Mouse (Mus musculus) mouse embryonic stem cell (cell line): ENCODE results near the gene Mtrex.

Experiments used
- in situ Hi-C, 2 experiments: fragments of 300-500 bp; cut with MboI; formaldehyde crosslinking; loops; 1 replicate in 1 of 2; 3 replicates in 1 of 2; pipeline ENCODE4 v1.14.3; 2019 to 2020; ENCODE audit warnings: low sequenced_read_pairs in 2 of 2, low pct_unique_long_range_greater_than_20kb in 1 of 2, mixed read lengths in 1 of 2; ENCODE audit not compliant: unreplicated experiment in 1 of 2

Gene Mtrex

GRCm38 (mm10) chr13:112837621-112838155 is 89.5 kb downstream of the Mtrex start:
- in situ Hi-C loops: no loop called here

- in situ Hi-C loops: no loop called here
Observed at GRCm38 (mm10) chr13:112836951-112837350, 90.2 kb downstream of the Mtrex start.

GRCm38 (mm10) chr13:112835113-112835512 is 92.1 kb downstream of the Mtrex start:
- in situ Hi-C loops: no loop called here

- in situ Hi-C loops: no loop called here
Observed at GRCm38 (mm10) chr13:112833895-112834263, 93.3 kb downstream of the Mtrex start.

- in situ Hi-C loops: no loop called here
Observed at GRCm38 (mm10) chr13:112833253-112833894, 93.8 kb downstream of the Mtrex start.

GRCm38 (mm10) chr13:112832589-112832988 is 94.6 kb downstream of the Mtrex start:
- in situ Hi-C loops: no loop called here

- in situ Hi-C loops: no loop called here
Observed at GRCm38 (mm10) chr13:112829619-112830018, 97.6 kb downstream of the Mtrex start.

- in situ Hi-C loops: no loop called here
Observed at GRCm38 (mm10) chr13:112825479-112825878, 101.7 kb downstream of the Mtrex start.

- in situ Hi-C loops: no loop called here
Observed at GRCm38 (mm10) chr13:112823911-112824648, 103.1 kb downstream of the Mtrex start.

GRCm38 (mm10) chr13:112823236-112823910 is 103.8 kb downstream of the Mtrex start:
- in situ Hi-C loops: no loop called here

- in situ Hi-C loops: no loop called here
Observed at GRCm38 (mm10) chr13:112822413-112822812, 104.8 kb downstream of the Mtrex start.

- in situ Hi-C loops: no loop called here
Observed at GRCm38 (mm10) chr13:112818125-112818524, 109.1 kb downstream of the Mtrex start.
